Mouse (Mus musculus) forebrain, embryonic 16.5 days (tissue): ENCODE data around the gene Gm10306. TPM values are rescaled to one million over a fixed set of nuclear protein-coding genes. Genes with fewer than 3 reads are reported as not detected.

Experiments used
- ATAC-seq: fragments of 200-750 bp; cut with Nextera tagmentation; 2 replicates; pipeline ENCODE4 v1.8.0; 2017; ENCODE audit warnings: mild to moderate bottlenecking, moderate library complexity
- H3K27ac ChIP-seq: fragments of 300-500 bp; sonication (generic); 2 replicates; pipeline ENCODE4 v1.5.1; 2014; ENCODE audit warnings: low read length, control low read depth
- H3K27me3 ChIP-seq: fragments of 300-500 bp; sonication (generic); replicated peaks from 2 replicates; pipeline ENCODE4 v1.6.1; 2014; ENCODE audit warnings: low read length; ENCODE audit not compliant: control insufficient read depth, insufficient read depth
- H3K36me3 ChIP-seq: fragments of 300-500 bp; sonication (generic); 2 replicates; pipeline ENCODE4 v1.6.1; 2014; ENCODE audit not compliant: control insufficient read depth, insufficient read depth
- H3K4me1 ChIP-seq: fragments of 300-500 bp; sonication (generic); replicated peaks from 2 replicates; pipeline ENCODE4 v1.6.1; 2014; ENCODE audit warnings: low read length; ENCODE audit not compliant: control insufficient read depth, insufficient read depth
- H3K4me2 ChIP-seq: fragments of 300-500 bp; sonication (generic); 2 replicates; pipeline ENCODE4 v1.6.1; 2014; ENCODE audit warnings: mild to moderate bottlenecking, low read length, control low read depth
- H3K4me3 ChIP-seq: fragments of 300-500 bp; sonication (generic); replicated peaks from 2 replicates; pipeline ENCODE4 v1.5.1; 2014; ENCODE audit warnings: mild to moderate bottlenecking, low read length, control low read depth
- H3K9ac ChIP-seq: fragments of 300-500 bp; sonication (generic); replicated peaks from 2 replicates; pipeline ENCODE4 v1.6.1; 2014; ENCODE audit warnings: low read depth, low read length, control low read depth
- H3K9me3 ChIP-seq: fragments of 300-500 bp; sonication (generic); 2 replicates; pipeline ENCODE4 v1.6.1; 2016; ENCODE audit warnings: low read length; ENCODE audit not compliant: control insufficient read depth
- WGBS: fragments of 180-500 bp; shearing (Covaris S2); extraction: QIAGEN DNeasy Blood & Tissue Kit; methylation state at CpG from one replicate; pipeline ENCODE4 v1.1.7; 2014; 5-methylcytosine and 5-hydroxymethylcytosine counted together
- polyA plus RNA-seq: library from polyadenylated mRNA; unstranded; fragments of >200 nt; fragmentation: Nextera tagmentation; extraction: Ambion mirVana; gene quantifications from 2 replicates; pipeline ENCODE4 v1.2.1, GENCODE M21; 2015

Gm10306 gene
- polyA plus RNA-seq, 1 experiment from 2014 or later = not detected

DNA sequence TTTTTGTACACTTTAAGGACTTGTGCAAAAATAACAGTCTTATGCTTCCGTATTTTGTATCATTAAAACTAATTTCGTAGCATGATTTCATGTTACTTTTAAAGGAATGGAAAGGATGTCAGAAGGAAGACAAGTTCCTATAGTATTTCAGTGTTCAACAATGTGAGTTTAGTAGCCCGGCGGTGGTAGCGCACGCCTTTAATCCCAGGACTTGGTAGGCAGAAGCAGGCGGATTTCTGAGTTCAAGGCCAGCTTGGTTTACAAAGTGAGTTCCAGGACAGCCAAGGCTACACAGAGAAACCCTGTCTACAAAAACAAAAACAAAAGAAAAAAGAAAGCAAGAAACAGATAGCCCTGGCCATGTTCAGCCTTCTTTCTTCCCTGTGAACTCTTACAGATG lies 799 bp downstream of the Gm10306 start:
- Histone ChIP-seq H3K36me3 (no peaks in the 10 kb centered on the region), H3K27me3 (no peaks in the 10 kb centered on the region), H3K4me1 (peaks cover 11% of the 10 kb centered on the region), H3K9me3 (no peaks in the 10 kb centered on the region), H3K27ac (no peak overlapping the region), H3K4me3 (no peak overlapping the region), H3K4me2 (peak overlapping the region; percentile 28; the same call in 1 of the 2 replicates), H3K9ac (no peak overlapping the region)
- 77% methylated on average over 7 of the region's 7 CpGs for WGBS
- ATAC-seq = peak; percentile 1; the same call in 1 of the 2 replicates

GRCm38 (mm10) chr4:94559266-94559665 lies 2.9 kb downstream of the Gm10306 start:
- ATAC-seq = no peak
- WGBS = 40% methylated on average over 2 of the region's 2 CpGs

GRCm38 (mm10) chr4:94560316-94560715 lies 4.0 kb downstream of the Gm10306 start:
- peaks cover 7% of the 10 kb centered on the region for H3K4me1 ChIP-seq
- no peaks in the 10 kb centered on the region for H3K36me3 ChIP-seq
- no peak overlapping the region for H3K9ac ChIP-seq
- H3K4me3 ChIP-seq = no peak overlapping the region
- no peak overlapping the region for H3K4me2 ChIP-seq
- H3K9me3 ChIP-seq = no peaks in the 10 kb centered on the region
- 89% methylated on average over 1 of the region's 1 CpGs for WGBS
- no peak for ATAC-seq
- no peak overlapping the region for H3K27ac ChIP-seq
- H3K27me3 ChIP-seq = no peaks in the 10 kb centered on the region

More at GRCm38 (mm10) chr4:94559266-94559665, 2.9 kb downstream of the Gm10306 start:
- Histone ChIP-seq H3K27ac (no peak overlapping the region), H3K4me3 (no peak overlapping the region), H3K9me3 (no peaks in the 10 kb centered on the region), H3K27me3 (no peaks in the 10 kb centered on the region), H3K4me1 (peaks cover 11% of the 10 kb centered on the region), H3K9ac (no peak overlapping the region), H3K36me3 (no peaks in the 10 kb centered on the region), H3K4me2 (no peak overlapping the region)

GRCm38 (mm10) chr4:94561954-94562648 lies 5.8 kb downstream of the Gm10306 start:
- 77% methylated on average over 7 of the region's 7 CpGs for WGBS
- no peak for ATAC-seq

DNA sequence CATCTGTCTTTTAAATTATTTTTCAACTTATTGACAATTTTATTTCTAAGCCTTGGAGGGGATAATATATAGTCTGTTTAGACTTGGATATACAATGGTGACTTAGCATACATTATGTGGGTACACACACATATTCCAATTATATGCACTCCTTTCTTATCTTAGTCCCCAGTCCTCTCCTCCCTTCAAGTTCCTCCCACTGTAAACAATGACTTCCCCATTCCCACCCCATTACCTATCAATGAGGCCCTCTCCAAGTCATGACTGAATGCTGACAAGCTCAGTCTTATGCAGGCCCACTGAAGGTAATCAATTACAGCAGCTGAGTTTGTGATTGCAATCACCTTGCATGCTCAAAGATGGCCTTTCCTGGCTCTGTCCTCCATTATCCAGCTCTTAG lies 8.0 kb downstream of the Gm10306 start:
- H3K36me3 ChIP-seq = peaks cover 6% of the 10 kb centered on the region
- no peak for ATAC-seq
- H3K27ac ChIP-seq = no peak overlapping the region
- no peak overlapping the region for H3K9ac ChIP-seq
- H3K4me3 ChIP-seq = no peak overlapping the region
- H3K4me2 ChIP-seq = no peak overlapping the region
- no peaks in the 10 kb centered on the region for H3K4me1 ChIP-seq
- no peaks in the 10 kb centered on the region for H3K9me3 ChIP-seq
- no peaks in the 10 kb centered on the region for H3K27me3 ChIP-seq

More at GRCm38 (mm10) chr4:94561954-94562648, 5.8 kb downstream of the Gm10306 start:
- Histone ChIP-seq H3K4me1 (no peaks in the 10 kb centered on the region), H3K9ac (no peak overlapping the region), H3K9me3 (no peaks in the 10 kb centered on the region), H3K36me3 (peaks cover 2% of the 10 kb centered on the region; the same call in 1 of the 2 replicates), H3K27me3 (no peaks in the 10 kb centered on the region), H3K27ac (no peak overlapping the region), H3K4me3 (no peak overlapping the region), H3K4me2 (no peak overlapping the region)

GRCm38 (mm10) chr4:94572677-94573076 lies 16.3 kb downstream of the Gm10306 start:
- Histone ChIP-seq H3K27ac (no peak overlapping the region), H3K27me3 (no peaks in the 10 kb centered on the region), H3K9ac (no peak overlapping the region), H3K4me2 (no peak overlapping the region), H3K4me3 (no peak overlapping the region), H3K4me1 (no peaks in the 10 kb centered on the region), H3K9me3 (no peaks in the 10 kb centered on the region), H3K36me3 (peaks cover 6% of the 10 kb centered on the region)
- no peak for ATAC-seq
- 96% methylated on average over 4 of the region's 4 CpGs for WGBS

DNA sequence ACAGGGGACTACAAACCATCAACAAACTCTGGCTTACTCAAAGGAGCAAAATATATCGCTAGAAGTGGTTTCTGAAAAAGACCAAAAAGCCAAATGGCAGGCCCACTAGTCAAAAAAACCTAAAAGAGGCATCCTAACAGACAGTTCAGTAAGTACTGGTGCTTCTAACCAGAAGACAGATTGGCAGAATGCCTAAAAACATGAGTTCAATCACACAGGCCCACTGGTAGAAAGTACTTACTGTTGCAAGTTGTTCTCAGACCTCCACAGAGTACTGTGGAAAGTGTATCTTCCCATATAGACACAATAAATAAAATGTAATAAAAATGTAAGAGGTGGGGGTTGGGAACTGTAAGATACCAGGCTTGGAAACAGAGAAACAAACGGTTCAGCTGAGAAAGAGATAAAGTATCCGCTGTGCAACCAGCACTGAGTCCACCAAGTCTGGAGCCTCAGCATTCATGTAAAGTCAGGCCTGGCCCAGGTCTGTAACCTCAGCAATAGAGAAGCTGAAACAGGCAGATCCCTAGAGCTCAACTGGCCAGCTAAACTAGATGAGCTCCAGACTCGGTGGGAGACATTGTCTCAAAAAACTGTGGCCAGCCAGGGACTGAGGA lies 35.5 kb downstream of the Gm10306 start:
- Histone ChIP-seq H3K4me3 (no peak overlapping the region), H3K36me3 (no peaks in the 10 kb centered on the region), H3K9ac (no peak overlapping the region), H3K4me1 (no peaks in the 10 kb centered on the region), H3K27me3 (no peaks in the 10 kb centered on the region), H3K27ac (no peak overlapping the region), H3K4me2 (no peak overlapping the region), H3K9me3 (no peaks in the 10 kb centered on the region)
- no peak for ATAC-seq
- WGBS = 85% methylated on average over 4 of the region's 4 CpGs

GRCm38 (mm10) chr4:94592709-94593108 lies 36.4 kb downstream of the Gm10306 start:
- Histone ChIP-seq H3K4me3 (no peak overlapping the region), H3K9me3 (no peaks in the 10 kb centered on the region), H3K27me3 (no peaks in the 10 kb centered on the region), H3K36me3 (no peaks in the 10 kb centered on the region), H3K4me2 (no peak overlapping the region), H3K27ac (no peak overlapping the region), H3K9ac (no peak overlapping the region), H3K4me1 (no peaks in the 10 kb centered on the region)
- ATAC-seq = no peak

DNA sequence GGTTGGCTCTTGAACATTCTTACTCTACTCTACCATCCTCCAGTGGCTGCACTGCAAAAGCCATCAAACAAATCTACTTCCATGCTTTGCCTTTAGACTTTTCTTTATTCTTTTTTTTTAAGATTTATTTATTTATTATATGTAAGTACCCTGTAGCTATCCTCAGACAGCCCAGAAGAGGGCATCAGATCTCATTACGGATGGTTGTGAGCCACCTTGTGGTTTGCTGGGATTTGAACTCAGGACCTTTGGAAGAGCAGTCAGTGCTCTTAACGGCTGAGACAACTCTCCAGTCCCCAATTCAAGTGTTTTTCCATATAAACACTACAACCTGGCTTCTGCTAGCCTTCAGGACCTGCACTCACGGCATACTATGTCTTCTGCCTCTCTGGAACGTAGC lies 45.0 kb downstream of the Gm10306 start:
- no peak for ATAC-seq
- H3K4me3 ChIP-seq = no peak overlapping the region
- peaks cover 20% of the 10 kb centered on the region for H3K4me1 ChIP-seq
- peak overlapping the region; percentile 17; the same call in 1 of the 2 replicates for H3K4me2 ChIP-seq
- no peaks in the 10 kb centered on the region for H3K27me3 ChIP-seq
- H3K27ac ChIP-seq = no peak overlapping the region
- no peak overlapping the region for H3K9ac ChIP-seq
- 89% methylated on average over 4 of the region's 4 CpGs for WGBS
- H3K36me3 ChIP-seq = no peaks in the 10 kb centered on the region
- no peaks in the 10 kb centered on the region for H3K9me3 ChIP-seq
